Mouse (Mus musculus): ENCODE results near the gene Man1a. TPM values are rescaled to one million over a fixed set of nuclear protein-coding genes. Genes with fewer than 3 reads are reported as not detected.
A peak's percentile ranks its signal among the peaks of the same experiment; 100 is the strongest.

The Man1a gene
- total and polyA plus RNA-seq, 2 experiments = 45.4 to 161 TPM

GRCm38 (mm10) chr10:53927904-53928303, 148.5 kb downstream of the Man1a start:
- Histone ChIP-seq H3K27me3 (ENCODE audit: control insufficient read depth, insufficient read depth, low read length) (no peaks in the 10 kb centered on the region), H3K4me3 (ENCODE audit: insufficient read depth, low read depth, low read length) (no peak overlapping the region), H3K9ac (ENCODE audit: low read depth, low read length) (no peak overlapping the region), H3K4me1 (ENCODE audit: control insufficient read depth, insufficient read depth, low read length) (peaks cover 10% of the 10 kb centered on the region), H3K27ac (replicated peaks; ENCODE audit: insufficient read depth, low read depth, low read length) (no peak overlapping the region), H3K79me2 (ENCODE audit: control insufficient read depth, insufficient read depth, low read length) (0 out of 2 replicates have a peak, but pooled peaks cover 3% of the 10 kb centered on the region), H3K36me3 (ENCODE audit: control insufficient read depth, insufficient read depth, low read length) (peaks cover 24% of the 10 kb centered on the region)
- TF ChIP-seq POLR2A (IDR thresholded peaks at IDR 0.05; ENCODE audit: extremely low read depth, insufficient read depth, low read length) (no peak), CTCF (IDR thresholded peaks at IDR 0.05; ENCODE audit: low read depth, low read length) (no peak)
- 74% methylated on average over 5 of the region's 5 CpGs for WGBS
- DNase-seq (ENCODE audit: extremely low read depth, low read depth, low spot score) = peak; percentile 33

GRCm38 (mm10) chr10:53925456-53925855, 151.0 kb downstream of the Man1a start:
- peak; percentile 30 for DNase-seq (ENCODE audit: extremely low read depth, low read depth, low spot score)
- Histone ChIP-seq H3K4me1 (ENCODE audit: control insufficient read depth, insufficient read depth, low read length) (peaks cover 10% of the 10 kb centered on the region), H3K4me3 (ENCODE audit: insufficient read depth, low read depth, low read length) (no peak overlapping the region), H3K27me3 (ENCODE audit: control insufficient read depth, insufficient read depth, low read length) (no peaks in the 10 kb centered on the region), H3K27ac (replicated peaks; ENCODE audit: insufficient read depth, low read depth, low read length) (no peak overlapping the region), H3K36me3 (ENCODE audit: control insufficient read depth, insufficient read depth, low read length) (peaks cover 27% of the 10 kb centered on the region), H3K9ac (ENCODE audit: low read depth, low read length) (no peak overlapping the region), H3K79me2 (ENCODE audit: control insufficient read depth, insufficient read depth, low read length) (0 out of 2 replicates have a peak, but pooled peaks cover 3% of the 10 kb centered on the region)
- TF ChIP-seq POLR2A (IDR thresholded peaks at IDR 0.05; ENCODE audit: extremely low read depth, insufficient read depth, low read length) (no peak), CTCF (IDR thresholded peaks at IDR 0.05; ENCODE audit: low read depth, low read length) (no peak)
- WGBS = 91% methylated on average over 6 of the region's 6 CpGs

- no peak overlapping the region for H3K9ac ChIP-seq (ENCODE audit: low read depth, low read length)
- H3K4me1 ChIP-seq (ENCODE audit: control insufficient read depth, insufficient read depth, low read length) = peaks cover 4% of the 10 kb centered on the region; the same call in 1 of the 2 replicates
- H3K27me3 ChIP-seq (ENCODE audit: control insufficient read depth, insufficient read depth, low read length) = no peaks in the 10 kb centered on the region
- peaks cover 54% of the 10 kb centered on the region for H3K36me3 ChIP-seq (ENCODE audit: control insufficient read depth, insufficient read depth, low read length)
- H3K27ac ChIP-seq (replicated peaks; ENCODE audit: insufficient read depth, low read depth, low read length) = no peak overlapping the region
- H3K4me3 ChIP-seq (ENCODE audit: insufficient read depth, low read depth, low read length) = no peak overlapping the region
- 0 out of 2 replicates have a peak, but pooled peaks cover 3% of the 10 kb centered on the region for H3K79me2 ChIP-seq (ENCODE audit: control insufficient read depth, insufficient read depth, low read length)
- 51% methylated on average over 3 of the region's 3 CpGs for WGBS
- DNase-seq (ENCODE audit: extremely low read depth, low read depth, low spot score) = peak; percentile 68
- TF ChIP-seq POLR2A (IDR thresholded peaks at IDR 0.05; ENCODE audit: extremely low read depth, insufficient read depth, low read length) = no peak
- TF ChIP-seq CTCF (IDR thresholded peaks at IDR 0.05; ENCODE audit: low read depth, low read length) = no peak
Measured at GRCm38 (mm10) chr10:53922236-53922635, 154.2 kb downstream of the Man1a start.

GRCm38 (mm10) chr10:53917517-53917916, 158.9 kb downstream of the Man1a start:
- 24% methylated on average over 3 of the region's 3 CpGs for WGBS
- no peak overlapping the region for H3K27ac ChIP-seq (replicated peaks; ENCODE audit: insufficient read depth, low read depth, low read length)
- no peak overlapping the region for H3K4me3 ChIP-seq (ENCODE audit: insufficient read depth, low read depth, low read length)
- DNase-seq (ENCODE audit: extremely low read depth, low read depth, low spot score) = peak; percentile 57
- H3K36me3 ChIP-seq (ENCODE audit: control insufficient read depth, insufficient read depth, low read length) = peaks cover 60% of the 10 kb centered on the region
- no peak overlapping the region for H3K9ac ChIP-seq (ENCODE audit: low read depth, low read length)
- H3K4me1 ChIP-seq (ENCODE audit: control insufficient read depth, insufficient read depth, low read length) = no peaks in the 10 kb centered on the region
- TF ChIP-seq CTCF (IDR thresholded peaks at IDR 0.05; ENCODE audit: low read depth, low read length) (no peak), POLR2A (IDR thresholded peaks at IDR 0.05; ENCODE audit: extremely low read depth, insufficient read depth, low read length) (no peak)
- no peaks in the 10 kb centered on the region for H3K79me2 ChIP-seq (ENCODE audit: control insufficient read depth, insufficient read depth, low read length)
- H3K27me3 ChIP-seq (ENCODE audit: control insufficient read depth, insufficient read depth, low read length) = no peaks in the 10 kb centered on the region

- DNase-seq (ENCODE audit: extremely low read depth, low read depth, low spot score) = no peak
- Histone ChIP-seq H3K27ac (replicated peaks; ENCODE audit: insufficient read depth, low read depth, low read length) (no peak overlapping the region), H3K4me1 (ENCODE audit: control insufficient read depth, insufficient read depth, low read length) (no peaks in the 10 kb centered on the region), H3K9ac (ENCODE audit: low read depth, low read length) (no peak overlapping the region), H3K27me3 (ENCODE audit: control insufficient read depth, insufficient read depth, low read length) (no peaks in the 10 kb centered on the region), H3K4me3 (ENCODE audit: insufficient read depth, low read depth, low read length) (no peak overlapping the region), H3K79me2 (ENCODE audit: control insufficient read depth, insufficient read depth, low read length) (no peaks in the 10 kb centered on the region; the same call in 1 of the 2 replicates), H3K36me3 (ENCODE audit: control insufficient read depth, insufficient read depth, low read length) (peaks cover 66% of the 10 kb centered on the region)
- TF ChIP-seq CTCF (IDR thresholded peaks at IDR 0.05; ENCODE audit: low read depth, low read length) (no peak), POLR2A (IDR thresholded peaks at IDR 0.05; ENCODE audit: extremely low read depth, insufficient read depth, low read length) (no peak)
- 86% methylated on average over 6 of the region's 6 CpGs for WGBS
Measured at GRCm38 (mm10) chr10:53915719-53916118, 160.7 kb downstream of the Man1a start.

- Histone ChIP-seq H3K79me2 (ENCODE audit: control insufficient read depth, insufficient read depth, low read length) (no peaks in the 10 kb centered on the region; the same call in 1 of the 2 replicates), H3K36me3 (ENCODE audit: control insufficient read depth, insufficient read depth, low read length) (peaks cover 65% of the 10 kb centered on the region), H3K9ac (ENCODE audit: low read depth, low read length) (no peak overlapping the region), H3K4me1 (ENCODE audit: control insufficient read depth, insufficient read depth, low read length) (no peaks in the 10 kb centered on the region), H3K27me3 (ENCODE audit: control insufficient read depth, insufficient read depth, low read length) (no peaks in the 10 kb centered on the region), H3K4me3 (ENCODE audit: insufficient read depth, low read depth, low read length) (no peak overlapping the region), H3K27ac (replicated peaks; ENCODE audit: insufficient read depth, low read depth, low read length) (no peak overlapping the region)
- TF ChIP-seq CTCF (IDR thresholded peaks at IDR 0.05; ENCODE audit: low read depth, low read length) = no peak
- no peak for TF ChIP-seq POLR2A (IDR thresholded peaks at IDR 0.05; ENCODE audit: extremely low read depth, insufficient read depth, low read length)
- 88% methylated on average over 8 of the region's 8 CpGs for WGBS
- DNase-seq (ENCODE audit: extremely low read depth, low read depth, low spot score) = no peak
Measured at GRCm38 (mm10) chr10:53914974-53915609, 161.3 kb downstream of the Man1a start.
